8 mouse cellular contexts compared by ENCODE assay signal in genomic region chr4:155172909-155173821, GRCm38 (mm10). TPM values are rescaled to one million over a fixed set of nuclear protein-coding genes. Genes with fewer than 3 reads are reported as not detected.
DNase-seq lines count a peak whose midpoint lies in the region; ATAC-seq and TF ChIP-seq lines count a peak whose summit lies in the region.

No protein-coding gene starts in this region.

- H3K4me3 ChIP-seq in intestine, embryonic 14.5 days (ENCODE audit: low read depth, low read length), result no peak overlapping the region
- H3K4me3 ChIP-seq in small intestine, adult 2 months (ENCODE audit: low read depth, low read length), result no peak overlapping the region

- peak overlapping the region; percentile 97 for H3K27ac ChIP-seq in intestine, embryonic 14.5 days (ENCODE audit: low read depth)
- peak overlapping the region; percentile 80 for H3K27ac ChIP-seq in small intestine, adult 2 months (ENCODE audit: insufficient read depth, low read depth, low read length)

- TF ChIP-seq POLR2A in small intestine, adult 2 months (IDR thresholded peaks at IDR 0.05; ENCODE audit: low read depth, low read length), result no peak

- peaks cover 83% of the 10 kb centered on the region for H3K4me1 ChIP-seq in intestine, embryonic 14.5 days (replicated peaks; ENCODE audit: control insufficient read depth, insufficient read depth, low read length)
- H3K4me1 ChIP-seq in small intestine, adult 2 months (ENCODE audit: control insufficient read depth, insufficient read depth, insufficient read length, low read length), result peaks cover 42% of the 10 kb centered on the region

- peak; percentile 96 for DNase-seq in ZHBTc4 (ENCODE audit: low read depth, low spot score)
- peak; percentile 94 for DNase-seq in gastrocnemius, postnatal 10 days
- peak; percentile 92 for DNase-seq in intestine, embryonic 14.5 days (ENCODE audit: low spot score)
- DNase-seq in left cerebral cortex, adult 9 months (ENCODE audit: low spot score in 2 of 2), result peak; percentile 62 to 76
- no peak for DNase-seq in thymus, postnatal 14 days

- ATAC-seq in common myeloid progenitor, adult 5-6 weeks (replicated peaks; ENCODE audit: low read depth, poor library complexity, severe bottlenecking), result peak; percentile 41
- peak; percentile 90 for ATAC-seq in intestine, embryonic 14.5 days (replicated peaks; ENCODE audit: low FRiP score, low TSS enrichment, low read depth)
- ATAC-seq in megakaryocyte-erythroid progenitor cell, adult 5-6 weeks (replicated peaks; ENCODE audit: low FRiP score, low TSS enrichment, poor library complexity, severe bottlenecking), result peak; percentile 75

- TF ChIP-seq CTCF in small intestine, adult 2 months (IDR thresholded peaks at IDR 0.05; ENCODE audit: extremely low read depth, insufficient read length, insufficient replicate concordance, low read depth, low read length), result no peak

- H3K9ac ChIP-seq in intestine, embryonic 14.5 days (ENCODE audit: low read length), result peak overlapping the region; percentile 20; the same call in 1 of the 2 replicates

- H3K4me2 ChIP-seq in intestine, embryonic 14.5 days (ENCODE audit: low read length), result peak overlapping the region; percentile 46

- no peaks in the 10 kb centered on the region for H3K9me3 ChIP-seq in intestine, embryonic 14.5 days (ENCODE audit: control insufficient read depth, low read length)

- no peaks in the 10 kb centered on the region for H3K27me3 ChIP-seq in intestine, embryonic 14.5 days (replicated peaks; ENCODE audit: control insufficient read depth, insufficient read depth, low read length)
- no peaks in the 10 kb centered on the region for H3K27me3 ChIP-seq in small intestine, adult 2 months (ENCODE audit: control insufficient read depth, insufficient read depth, low read length)

- WGBS in intestine, embryonic 14.5 days, result 14% methylated on average over 21 of the region's 21 CpGs
- WGBS in small intestine, adult 2 months, result 39% methylated on average over 21 of the region's 21 CpGs

- no peaks in the 10 kb centered on the region for H3K36me3 ChIP-seq in intestine, embryonic 14.5 days (ENCODE audit: control insufficient read depth, insufficient read depth, low read length)
- H3K36me3 ChIP-seq in small intestine, adult 2 months (ENCODE audit: control insufficient read depth, insufficient read depth, low read length), result no peaks in the 10 kb centered on the region

RNA-seq across cellular contexts. Expression of gene Ski, which starts 49.2 kb away (rescaled TPM):
- 8.4 and 9.9 TPM in 2 replicates for total RNA-seq in common myeloid progenitor, adult 5-6 weeks (2017)
- 10 to 100 TPM; 68.1 to 79.6 TPM for total RNA-seq in gastrocnemius, postnatal 10 days (2021)
- polyA plus RNA-seq in intestine, embryonic 14.5 days (2014; fragmentation: Nextera tagmentation; extraction: Ambion mirVana), result 24.4 and 25.3 TPM in 2 replicates
- 16.3 and 16.4 TPM in 2 replicates for total RNA-seq in megakaryocyte-erythroid progenitor cell, adult 5-6 weeks (2014; fragmentation: Nextera tagmentation)
- total RNA-seq in megakaryocyte-erythroid progenitor cell, adult 5-6 weeks (2017), result 6.7 and 7.7 TPM in 2 replicates
- 27.8 and 48.0 TPM in 2 replicates for polyA plus RNA-seq in small intestine, adult 2 months (2012; rRNA removed)
